Mouse (Mus musculus) hindbrain, embryonic 16.5 days (tissue): ENCODE measurements around the gene Myo1b. TPM values are rescaled to one million over a fixed set of nuclear protein-coding genes. Genes with fewer than 3 reads are reported as not detected.

Experiments
- ATAC-seq: fragments of 200-750 bp; cut with Nextera tagmentation; 2 replicates; pipeline ENCODE4 v1.8.0; 2017; ENCODE audit warnings: moderate TSS enrichment, moderate library complexity
- H3K27ac ChIP-seq: fragments of 300-500 bp; sonication (generic); 2 replicates; pipeline ENCODE4 v1.5.1; 2014; ENCODE audit warnings: low read depth, mild to moderate bottlenecking, control low read depth, low read length, moderate library complexity
- H3K27me3 ChIP-seq: fragments of 300-500 bp; sonication (generic); replicated peaks from 2 replicates; pipeline ENCODE4 v1.6.1; 2014; ENCODE audit warnings: low read length; ENCODE audit not compliant: control insufficient read depth, insufficient read depth
- H3K36me3 ChIP-seq: fragments of 300-500 bp; sonication (generic); 2 replicates; pipeline ENCODE4 v1.6.1; 2014; ENCODE audit warnings: mild to moderate bottlenecking, low read length, moderate library complexity, mixed read lengths; ENCODE audit not compliant: control insufficient read depth, insufficient read depth
- H3K4me1 ChIP-seq: fragments of 300-500 bp; sonication (generic); 2 replicates; pipeline ENCODE4 v1.6.1; 2014; ENCODE audit warnings: low read depth, low read length; ENCODE audit not compliant: control insufficient read depth, insufficient read depth
- H3K4me2 ChIP-seq: fragments of 300-500 bp; sonication (generic); 2 replicates; pipeline ENCODE4 v1.6.1; 2014; ENCODE audit warnings: mild to moderate bottlenecking, low read length, control low read depth, moderate library complexity
- H3K4me3 ChIP-seq: fragments of 300-500 bp; sonication (generic); 2 replicates; pipeline ENCODE4 v1.5.1; 2014; ENCODE audit warnings: mild to moderate bottlenecking, low read length, control low read depth, moderate library complexity
- H3K9ac ChIP-seq: fragments of 300-500 bp; sonication (generic); 2 replicates; pipeline ENCODE4 v1.6.1; 2014; ENCODE audit warnings: low read depth, mild to moderate bottlenecking, control low read depth, low read length, moderate library complexity
- H3K9me3 ChIP-seq: fragments of 300-500 bp; sonication (generic); 2 replicates; pipeline ENCODE4 v1.6.1; 2014; ENCODE audit warnings: mild to moderate bottlenecking, low read length, moderate library complexity; ENCODE audit not compliant: control insufficient read depth
- WGBS: fragments of 180-500 bp; shearing (Covaris S2); extraction: QIAGEN DNeasy Blood & Tissue Kit; methylation state at CpG from one replicate; pipeline ENCODE4 v1.1.7; 2014; 5-methylcytosine and 5-hydroxymethylcytosine counted together
- polyA plus RNA-seq: library from polyadenylated mRNA; unstranded; fragments of >200 nt; fragmentation: Nextera tagmentation; extraction: Ambion mirVana; gene quantifications from 2 replicates; pipeline ENCODE4 v1.2.1, GENCODE M21; 2015

The Myo1b gene
- polyA plus RNA-seq, 1 experiment from 2014 or later: 43.2 TPM

GRCm38 (mm10) chr1:51837845-51838623 is 77.8 kb downstream of the Myo1b start:
- Histone ChIP-seq H3K27me3 (no peaks in the 10 kb centered on the region), H3K4me2 (no peak overlapping the region), H3K27ac (no peak overlapping the region), H3K9ac (no peak overlapping the region), H3K9me3 (no peaks in the 10 kb centered on the region), H3K36me3 (no peaks in the 10 kb centered on the region), H3K4me3 (no peak overlapping the region), H3K4me1 (peaks cover 3% of the 10 kb centered on the region)
- no peak for ATAC-seq
- 72% methylated on average over 11 of the region's 11 CpGs for WGBS

- ATAC-seq: no peak
- no peaks in the 10 kb centered on the region for H3K9me3 ChIP-seq
- H3K4me1 ChIP-seq: peaks cover 3% of the 10 kb centered on the region
These were observed 78.6 kb downstream of the Myo1b start for GRCm38 (mm10) chr1:51837311-51837710.

GRCm38 (mm10) chr1:51835795-51836194 is 80.1 kb downstream of the Myo1b start:
- Histone ChIP-seq H3K27me3 (no peaks in the 10 kb centered on the region), H3K4me3 (no peak overlapping the region), H3K27ac (no peak overlapping the region), H3K4me2 (no peak overlapping the region), H3K4me1 (peaks cover 3% of the 10 kb centered on the region), H3K9ac (no peak overlapping the region), H3K36me3 (no peaks in the 10 kb centered on the region), H3K9me3 (no peaks in the 10 kb centered on the region)
- WGBS: 68% methylated on average over 8 of the region's 8 CpGs
- ATAC-seq: no peak

More at GRCm38 (mm10) chr1:51837311-51837710, 78.6 kb downstream of the Myo1b start:
- Histone ChIP-seq H3K4me3 (no peak overlapping the region), H3K4me2 (no peak overlapping the region), H3K9ac (no peak overlapping the region), H3K27me3 (no peaks in the 10 kb centered on the region), H3K27ac (no peak overlapping the region), H3K36me3 (no peaks in the 10 kb centered on the region)
- 69% methylated on average over 4 of the region's 4 CpGs for WGBS

- Histone ChIP-seq H3K27ac (no peak overlapping the region), H3K36me3 (no peaks in the 10 kb centered on the region), H3K9me3 (no peaks in the 10 kb centered on the region), H3K27me3 (no peaks in the 10 kb centered on the region), H3K4me2 (no peak overlapping the region), H3K4me3 (no peak overlapping the region), H3K4me1 (peaks cover 3% of the 10 kb centered on the region), H3K9ac (no peak overlapping the region)
- no peak for ATAC-seq
- 51% methylated on average over 3 of the region's 3 CpGs for whole genome bisulfite sequencing
These were observed 81.8 kb downstream of the Myo1b start for GRCm38 (mm10) chr1:51834072-51834471.

- Histone ChIP-seq H3K4me1 (no peaks in the 10 kb centered on the region), H3K27ac (no peak overlapping the region), H3K4me3 (no peak overlapping the region), H3K9me3 (no peaks in the 10 kb centered on the region), H3K36me3 (no peaks in the 10 kb centered on the region), H3K9ac (no peak overlapping the region), H3K4me2 (no peak overlapping the region), H3K27me3 (no peaks in the 10 kb centered on the region)
- WGBS: 88% methylated on average over 9 of the region's 9 CpGs
- no peak for ATAC-seq
These were observed 86.5 kb downstream of the Myo1b start for GRCm38 (mm10) chr1:51829353-51829752.

- Histone ChIP-seq H3K27ac (no peak overlapping the region), H3K4me2 (no peak overlapping the region), H3K9ac (no peak overlapping the region), H3K27me3 (no peaks in the 10 kb centered on the region), H3K4me1 (no peaks in the 10 kb centered on the region), H3K4me3 (no peak overlapping the region), H3K36me3 (no peaks in the 10 kb centered on the region), H3K9me3 (no peaks in the 10 kb centered on the region)
- no peak for ATAC-seq
- WGBS: 83% methylated on average over 4 of the region's 4 CpGs
These were observed 93.3 kb downstream of the Myo1b start for GRCm38 (mm10) chr1:51822531-51822930.

- no peak overlapping the region for H3K27ac ChIP-seq
- no peaks in the 10 kb centered on the region for H3K36me3 ChIP-seq
- 80% methylated on average over 13 of the region's 13 CpGs for WGBS
- no peak overlapping the region for H3K4me3 ChIP-seq
- no peaks in the 10 kb centered on the region for H3K4me1 ChIP-seq
- H3K9me3 ChIP-seq: no peaks in the 10 kb centered on the region
- no peak overlapping the region for H3K9ac ChIP-seq
- H3K4me2 ChIP-seq: no peak overlapping the region
- no peaks in the 10 kb centered on the region for H3K27me3 ChIP-seq
- no peak for ATAC-seq
These were observed 94.0 kb downstream of the Myo1b start for GRCm38 (mm10) chr1:51821701-51822495.

- Histone ChIP-seq H3K4me3 (no peak overlapping the region), H3K36me3 (no peaks in the 10 kb centered on the region), H3K27ac (no peak overlapping the region), H3K4me2 (no peak overlapping the region), H3K9me3 (no peaks in the 10 kb centered on the region), H3K27me3 (no peaks in the 10 kb centered on the region), H3K4me1 (no peaks in the 10 kb centered on the region), H3K9ac (no peak overlapping the region)
- ATAC-seq: no peak
- 95% methylated on average over 6 of the region's 6 CpGs for WGBS
These were observed 95.4 kb downstream of the Myo1b start for GRCm38 (mm10) chr1:51820520-51820919.

GRCm38 (mm10) chr1:51820013-51820441 is 95.8 kb downstream of the Myo1b start:
- WGBS: 76% methylated on average over 7 of the region's 7 CpGs
- Histone ChIP-seq H3K36me3 (no peaks in the 10 kb centered on the region), H3K4me1 (no peaks in the 10 kb centered on the region), H3K4me2 (no peak overlapping the region), H3K27ac (no peak overlapping the region), H3K4me3 (no peak overlapping the region), H3K9ac (no peak overlapping the region), H3K27me3 (no peaks in the 10 kb centered on the region), H3K9me3 (no peaks in the 10 kb centered on the region)
- no peak for ATAC-seq
